Mouse (Mus musculus) C2C12 (cell line): ENCODE measurements at regions not wholly inside any gene's neighbourhood (a gene's known extent, or its start where the extent isn't known, plus 50 kb on each side); places are given as distances from the start of the nearest gene placed in this dataset.

Experiments
- H3K27me3 ChIP-seq: one replicate; pipeline ENCODE4 v1.6.1; 2011; ENCODE audit not compliant: control insufficient read depth, insufficient read depth, insufficient read length
- H3K36me3 ChIP-seq: one replicate; pipeline ENCODE4 v1.6.1; 2011; ENCODE audit not compliant: control insufficient read depth, insufficient read depth
- H3K4me3 ChIP-seq: one replicate; pipeline ENCODE4 v1.5.1; 2011; ENCODE audit warnings: mild to moderate bottlenecking, control low read depth; ENCODE audit not compliant: poor library complexity, insufficient read depth, severe bottlenecking
- H3K79me2 ChIP-seq: one replicate; pipeline ENCODE4 v1.6.1; 2011; ENCODE audit not compliant: control insufficient read depth, insufficient read depth
- H3K79me3 ChIP-seq: one replicate; pipeline ENCODE4 v1.6.1; 2011; ENCODE audit warnings: low read depth, control low read depth
- H3ac ChIP-seq: one replicate; pipeline ENCODE3; 2011; ENCODE audit warnings: low read depth; ENCODE audit not compliant: control insufficient read depth, insufficient read length
- CEBPB ChIP-seq: IDR thresholded peaks from one replicate; pipeline ENCODE4 v1.6.1; 2011; ENCODE audit warnings: low read depth, mild to moderate bottlenecking, control low read depth, moderate library complexity
- CTCF ChIP-seq: IDR thresholded peaks from one replicate; pipeline ENCODE4 v1.5.1; 2011; ENCODE audit not compliant: control insufficient read depth, insufficient read depth, insufficient read length
- FOSL1 ChIP-seq: IDR thresholded peaks from one replicate; pipeline ENCODE4 v1.8.0; 2011; ENCODE audit warnings: mild to moderate bottlenecking, low read length; ENCODE audit not compliant: poor library complexity, insufficient read depth, severe bottlenecking
- MAX ChIP-seq: IDR thresholded peaks from one replicate; pipeline ENCODE4 v1.6.1; 2011; ENCODE audit warnings: mild to moderate bottlenecking, control low read depth
- MYOD1 ChIP-seq: IDR thresholded peaks from one replicate; pipeline ENCODE4 v1.6.1; 2011; ENCODE audit warnings: low read depth; ENCODE audit not compliant: control insufficient read depth, insufficient read length
- MYOG ChIP-seq: IDR thresholded peaks from one replicate; pipeline ENCODE4 v1.6.1; 2011; ENCODE audit not compliant: control insufficient read depth, insufficient read length; ENCODE audit errors: extremely low read depth
- USF1 ChIP-seq: IDR thresholded peaks from one replicate; pipeline ENCODE4 v1.6.1; 2011; ENCODE audit warnings: low read depth, mild to moderate bottlenecking, control low read depth, moderate library complexity

DNA sequence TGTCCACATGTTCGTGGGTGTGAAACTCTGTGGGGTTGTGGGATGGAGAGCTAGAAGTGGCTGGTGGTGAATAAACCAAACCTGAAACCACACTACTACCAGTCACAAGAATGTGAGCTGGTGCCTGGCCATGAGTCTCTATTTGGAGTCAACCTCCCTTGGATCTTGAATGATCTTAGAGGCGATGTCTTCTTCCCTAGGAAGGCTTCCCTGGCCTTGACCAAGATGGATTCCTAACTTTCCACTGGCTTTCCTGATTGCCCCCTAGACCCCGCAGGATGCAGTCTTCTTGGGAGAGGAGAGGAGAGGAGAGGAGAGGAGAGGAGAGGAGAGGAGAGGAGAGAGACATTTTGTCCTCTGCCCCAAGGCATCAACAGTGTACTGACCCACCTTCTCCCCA lies 106.9 kb upstream of the Cpm start:
- Histone ChIP-seq H3ac (no peak overlapping the region), H3K4me3 (no peak overlapping the region), H3K79me3 (no peaks in the 10 kb centered on the region), H3K36me3 (no peaks in the 10 kb centered on the region), H3K27me3 (no peaks in the 10 kb centered on the region), H3K79me2 (no peaks in the 10 kb centered on the region)
- no peak for TF ChIP-seq MYOG
- no peak for TF ChIP-seq CEBPB
- no peak for TF ChIP-seq CTCF
- TF ChIP-seq USF1, result no peak
- no peak for TF ChIP-seq MYOD1
- TF ChIP-seq FOSL1, result no peak
- TF ChIP-seq MAX, result no peak

DNA sequence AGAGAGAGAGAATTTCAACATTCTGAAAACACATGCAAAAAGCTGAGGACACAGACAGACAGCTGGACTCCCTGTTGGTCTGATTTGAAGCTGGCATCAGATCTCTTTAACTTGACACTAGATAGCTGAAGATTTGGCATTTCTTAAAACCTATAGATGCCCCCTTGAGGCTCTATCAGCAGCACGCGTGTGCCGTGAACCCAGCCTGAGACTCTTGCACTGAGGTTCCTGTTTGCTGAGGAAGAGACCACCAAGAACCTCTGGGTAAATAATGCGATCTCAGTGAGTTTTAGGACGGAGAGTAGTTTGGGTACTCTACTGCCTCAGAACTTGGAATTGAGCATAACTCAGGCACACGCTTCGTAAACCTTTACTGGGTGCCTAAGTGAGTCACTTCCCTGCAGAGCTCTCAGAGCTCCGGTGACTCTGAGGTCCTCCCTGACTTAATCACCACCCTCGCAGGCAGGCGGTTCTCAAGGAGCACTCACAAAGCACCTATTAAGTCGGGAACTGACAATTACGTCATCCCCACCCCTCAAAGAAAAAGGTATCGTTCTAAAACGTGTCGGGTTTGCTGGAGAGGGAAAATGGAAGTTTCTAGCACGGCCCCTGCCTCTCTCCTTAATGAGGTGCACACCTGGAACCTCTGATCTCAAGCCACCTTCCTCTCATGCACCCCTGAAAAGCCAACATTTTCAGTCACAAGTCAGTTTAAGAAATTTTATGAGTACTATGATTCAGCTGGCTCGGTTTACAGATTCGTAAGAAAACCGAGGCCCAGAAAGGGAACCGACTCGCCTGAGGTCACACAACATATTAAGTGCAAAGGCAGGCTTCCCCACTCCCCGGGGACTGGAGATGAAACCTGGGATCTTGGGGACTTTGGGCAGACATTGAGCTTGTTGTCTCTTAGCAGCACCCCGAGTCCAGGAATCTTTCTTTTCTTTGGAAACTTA lies 107.7 kb upstream of the Cpm start:
- no peaks in the 10 kb centered on the region for H3K36me3 ChIP-seq
- H3K4me3 ChIP-seq, result no peak overlapping the region
- H3K27me3 ChIP-seq, result no peaks in the 10 kb centered on the region
- TF ChIP-seq CEBPB, result no peak
- no peak for TF ChIP-seq CTCF
- no peak for TF ChIP-seq MYOD1
- no peak for TF ChIP-seq FOSL1
- no peak for TF ChIP-seq MYOG
- no peak for TF ChIP-seq MAX
- H3K79me2 ChIP-seq, result no peaks in the 10 kb centered on the region
- H3ac ChIP-seq, result no peak overlapping the region
- no peaks in the 10 kb centered on the region for H3K79me3 ChIP-seq

DNA sequence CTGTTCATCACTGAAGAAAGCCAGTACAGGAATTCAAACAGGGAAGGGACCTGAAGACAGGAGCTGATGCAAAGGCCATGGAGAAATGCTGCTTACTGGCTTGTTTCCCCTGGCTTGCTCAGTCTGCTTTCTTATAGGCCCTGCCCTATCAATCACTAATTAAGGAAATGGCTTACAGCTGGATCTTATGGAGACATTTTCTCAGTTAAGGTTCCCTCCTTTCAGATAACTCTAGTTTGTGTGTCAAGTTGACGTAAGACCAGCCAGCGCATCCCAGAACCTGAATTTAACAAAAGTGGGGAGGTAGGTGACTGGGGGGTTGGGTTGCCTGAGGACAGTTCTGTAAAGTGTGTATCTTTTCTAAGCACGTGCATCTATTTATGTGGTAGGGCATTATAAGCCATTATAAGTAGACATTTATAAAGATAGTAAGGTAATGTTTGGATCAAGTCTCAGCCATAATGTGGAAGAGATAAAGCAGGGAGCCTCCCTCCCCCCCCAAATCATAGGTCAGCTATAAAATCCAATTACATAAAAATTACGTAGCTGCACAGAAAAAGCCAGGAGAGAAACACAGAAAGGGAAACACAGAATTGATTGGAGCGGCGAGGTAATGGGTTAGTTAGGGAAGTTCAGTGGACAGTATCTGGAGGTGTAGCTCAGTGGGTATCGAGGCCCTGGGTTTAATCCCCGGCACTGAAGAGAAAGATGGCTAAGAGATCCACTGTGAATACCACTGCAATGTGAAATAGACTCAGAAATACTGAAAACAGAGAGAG lies 108.6 kb upstream of the Cpm start:
- H3K36me3 ChIP-seq, result no peaks in the 10 kb centered on the region
- H3ac ChIP-seq, result no peak overlapping the region
- no peaks in the 10 kb centered on the region for H3K79me2 ChIP-seq
- no peak overlapping the region for H3K4me3 ChIP-seq
- no peaks in the 10 kb centered on the region for H3K27me3 ChIP-seq
- no peaks in the 10 kb centered on the region for H3K79me3 ChIP-seq
- TF ChIP-seq MYOG (no peak), FOSL1 (no peak), USF1 (no peak), CTCF (no peak), CEBPB (no peak)

DNA sequence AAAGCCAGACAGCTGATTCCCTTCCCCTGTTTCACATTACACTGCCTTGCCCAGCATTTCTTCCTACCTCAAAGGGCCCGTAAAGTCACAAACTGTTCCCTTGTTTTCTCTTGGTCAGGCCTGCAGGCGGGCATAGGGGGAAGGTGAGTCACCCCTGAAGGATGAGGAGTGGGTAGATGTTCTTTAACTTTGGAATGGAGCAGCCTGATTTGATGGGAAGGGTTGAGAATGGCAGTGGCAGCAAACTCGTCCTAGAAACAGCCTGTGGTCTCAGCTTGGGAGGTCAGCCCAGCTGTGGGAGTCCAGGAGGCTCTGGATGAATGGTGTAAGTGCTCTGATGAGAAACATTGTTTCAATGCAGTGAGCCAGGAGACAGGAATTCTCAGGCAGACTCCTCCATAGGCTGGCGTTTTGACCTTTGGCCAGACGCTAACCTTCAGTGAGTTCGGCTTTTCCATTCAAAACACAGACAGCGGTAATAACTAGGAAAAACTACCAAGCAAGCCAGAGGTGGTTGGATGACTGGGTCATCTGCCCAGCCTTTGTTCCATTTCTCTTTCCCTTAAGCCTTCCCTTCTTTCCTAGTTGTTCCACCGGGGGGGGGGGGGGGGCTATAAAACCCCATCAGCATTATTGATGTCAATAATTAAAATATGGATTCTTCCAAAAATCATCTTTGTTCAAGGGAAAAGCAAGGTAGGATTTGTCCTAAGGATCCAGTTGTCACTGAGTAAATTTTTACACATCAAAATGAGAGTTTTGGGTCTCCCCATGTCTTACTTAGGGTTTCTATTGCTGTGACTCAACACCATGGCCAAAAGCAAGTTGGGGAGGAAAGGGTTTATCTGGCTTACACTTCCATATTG lies 109.4 kb upstream of the Cpm start:
- no peak for TF ChIP-seq CEBPB
- no peak for TF ChIP-seq FOSL1
- TF ChIP-seq MYOG, result no peak
- no peak for TF ChIP-seq MAX
- TF ChIP-seq CTCF, result no peak
- TF ChIP-seq MYOD1, result no peak
- TF ChIP-seq USF1, result no peak
- H3K4me3 ChIP-seq, result no peak overlapping the region
- no peaks in the 10 kb centered on the region for H3K79me2 ChIP-seq

DNA sequence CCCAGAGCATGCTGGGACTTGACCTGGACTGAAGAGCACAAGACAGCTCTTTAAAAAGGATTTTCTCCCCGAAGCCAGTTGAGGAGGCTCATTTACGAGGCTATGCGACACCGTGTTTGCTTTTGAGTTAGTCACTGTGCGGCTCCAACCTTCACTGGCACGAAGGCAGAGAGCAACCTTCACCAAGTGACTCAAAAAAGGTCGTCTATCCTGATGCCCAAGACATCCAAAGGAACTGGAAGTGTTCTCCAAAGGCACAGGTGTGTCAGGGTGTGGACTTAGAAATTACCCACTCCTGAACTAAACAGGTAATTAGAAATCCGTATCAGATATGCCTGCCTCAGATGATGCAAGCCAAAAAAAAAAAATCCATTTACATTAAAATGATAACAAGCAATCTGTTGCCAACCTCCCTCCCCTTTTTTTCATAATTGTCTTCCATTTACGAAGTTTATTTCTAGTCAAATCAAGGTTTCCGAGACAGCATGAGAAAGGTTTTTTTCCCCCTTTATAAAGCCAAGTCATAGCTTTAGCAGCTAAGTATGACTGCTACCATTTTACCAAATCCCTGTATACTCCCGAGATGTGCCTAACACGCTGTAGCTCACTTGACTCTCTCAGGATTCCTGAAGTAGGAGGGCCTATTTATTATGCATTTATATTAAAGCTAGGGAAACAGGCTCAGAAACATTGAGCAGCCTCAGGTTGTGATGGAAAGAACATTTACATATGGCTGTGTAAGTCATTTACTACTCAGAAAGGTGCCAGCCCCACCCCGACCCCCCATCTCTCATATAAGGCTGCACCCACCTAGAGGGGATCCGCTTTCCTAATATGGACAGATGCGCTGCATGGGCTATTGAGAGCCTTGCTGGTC lies 110.3 kb upstream of the Cpm start:
- TF ChIP-seq MAX (no peak), CTCF (no peak), USF1 (no peak), MYOG (no peak), CEBPB (no peak), FOSL1 (no peak), MYOD1 (no peak)
- Histone ChIP-seq H3K79me3 (no peaks in the 10 kb centered on the region), H3K79me2 (no peaks in the 10 kb centered on the region), H3K36me3 (no peaks in the 10 kb centered on the region), H3K4me3 (no peak overlapping the region), H3K27me3 (no peaks in the 10 kb centered on the region), H3ac (no peak overlapping the region)

More for the DNA sequence above, 109.4 kb upstream of the Cpm start:
- H3K79me3 ChIP-seq, result no peaks in the 10 kb centered on the region
- no peaks in the 10 kb centered on the region for H3K27me3 ChIP-seq
- no peak overlapping the region for H3ac ChIP-seq
- no peaks in the 10 kb centered on the region for H3K36me3 ChIP-seq
